Mouse (Mus musculus): Measurements from ENCODE around the gene 2410131K14Rik. TPM values are rescaled to one million over a fixed set of nuclear protein-coding genes. Genes with fewer than 3 reads are reported as not detected.

Gene 2410131K14Rik
- total RNA-seq (2021) = 1 to 10 TPM; 8.3 to 9.5 TPM
- polyA plus RNA-seq (2012; rRNA removed) = 10.7 and 17.4 TPM in 2 replicates
- long read RNA-seq, full-length matches to known transcripts = 7 of 10 reads
- long read RNA-seq, partial matches to known transcripts = 0 of 10 reads
- long read RNA-seq, other reads (novel, unspliced or antisense) = 3 of 10 reads

GRCm38 (mm10) chr5:118244606-118245443, at the start of gene 2410131K14Rik, which contains the start of gene Rnft2:
Gene 2410131K14Rik, plus strand, starts transcription at chr5:118245227.
Gene Rnft2, minus strand, starts transcription at chr5:118245116.
- Histone ChIP-seq H3K9ac (ENCODE audit: low read depth, low read length) (peak within 1 kb of the TSS; percentile 60), H3K27me3 (ENCODE audit: control insufficient read depth, insufficient read depth, low read length) (no peaks in the 10 kb centered on the region), H3K4me3 (peak within 1 kb of the TSS; percentile 95), H3K79me2 (replicated peaks; ENCODE audit: control insufficient read depth, insufficient read depth, low read length) (no peaks in the 10 kb centered on the region), H3K4me1 (ENCODE audit: control insufficient read depth, insufficient read depth, low read length) (peaks cover 4% of the 10 kb centered on the region), H3K36me3 (ENCODE audit: control insufficient read depth, insufficient read depth, low read length) (no peaks in the 10 kb centered on the region), H3K27ac (peak within 1 kb of the TSS; percentile 87)
- peak; percentile 27 for TF ChIP-seq CTCF (IDR thresholded peaks at IDR 0.05)
- TF ChIP-seq EP300 (IDR thresholded peaks at IDR 0.05; ENCODE audit: insufficient read depth, low read depth, low read length) = peak; percentile 61
- TF ChIP-seq POLR2A (IDR thresholded peaks at IDR 0.05; ENCODE audit: insufficient read depth, low read depth, low read length) = peak; percentile 80
- under 1% methylated on average over 68 of the region's 68 CpGs for WGBS
- intact Hi-C loops (cut with DNase I) = loop anchor here (5.0 kb wide), 1 partner anchor 73 kb away; no protein-coding TSS in a partner anchor
- peak; percentile 99 to 100 for DNase-seq

GRCm38 (mm10) chr5:118197421-118197820, 47.6 kb upstream of the 2410131K14Rik start:
- intact Hi-C loops (cut with DNase I) = no loop called here
- no peaks in the 10 kb centered on the region for H3K36me3 ChIP-seq (ENCODE audit: control insufficient read depth, insufficient read depth, low read length)
- no peak overlapping the region for H3K27ac ChIP-seq
- H3K4me1 ChIP-seq (ENCODE audit: control insufficient read depth, insufficient read depth, low read length) = no peaks in the 10 kb centered on the region
- H3K4me3 ChIP-seq = no peak overlapping the region
- H3K27me3 ChIP-seq (ENCODE audit: control insufficient read depth, insufficient read depth, low read length) = no peaks in the 10 kb centered on the region
- WGBS = 77% methylated on average over 13 of the region's 13 CpGs
- no peaks in the 10 kb centered on the region for H3K79me2 ChIP-seq (replicated peaks; ENCODE audit: control insufficient read depth, insufficient read depth, low read length)
- DNase-seq = no peak
- H3K9ac ChIP-seq (ENCODE audit: low read depth, low read length) = no peak overlapping the region
- no peak for TF ChIP-seq EP300 (IDR thresholded peaks at IDR 0.05; ENCODE audit: insufficient read depth, low read depth, low read length)
- TF ChIP-seq CTCF (IDR thresholded peaks at IDR 0.05) = no peak
- no peak for TF ChIP-seq POLR2A (IDR thresholded peaks at IDR 0.05; ENCODE audit: insufficient read depth, low read depth, low read length)

- Histone ChIP-seq H3K36me3 (ENCODE audit: control insufficient read depth, insufficient read depth, low read length) (no peaks in the 10 kb centered on the region), H3K27me3 (ENCODE audit: control insufficient read depth, insufficient read depth, low read length) (no peaks in the 10 kb centered on the region), H3K4me3 (no peak overlapping the region), H3K4me1 (ENCODE audit: control insufficient read depth, insufficient read depth, low read length) (no peaks in the 10 kb centered on the region), H3K27ac (no peak overlapping the region), H3K9ac (ENCODE audit: low read depth, low read length) (no peak overlapping the region), H3K79me2 (replicated peaks; ENCODE audit: control insufficient read depth, insufficient read depth, low read length) (no peaks in the 10 kb centered on the region)
- 66% methylated on average over 5 of the region's 5 CpGs for WGBS
- TF ChIP-seq CTCF (IDR thresholded peaks at IDR 0.05) (no peak), POLR2A (IDR thresholded peaks at IDR 0.05; ENCODE audit: insufficient read depth, low read depth, low read length) (no peak), EP300 (IDR thresholded peaks at IDR 0.05; ENCODE audit: insufficient read depth, low read depth, low read length) (no peak)
- intact Hi-C loops (cut with DNase I) = no loop called here
- no peak for DNase-seq
Observed at GRCm38 (mm10) chr5:118199670-118200069, 45.4 kb upstream of the 2410131K14Rik start.

- intact Hi-C loops (cut with DNase I) = no loop called here
- Histone ChIP-seq H3K27me3 (ENCODE audit: control insufficient read depth, insufficient read depth, low read length) (no peaks in the 10 kb centered on the region), H3K27ac (no peak overlapping the region), H3K79me2 (replicated peaks; ENCODE audit: control insufficient read depth, insufficient read depth, low read length) (no peaks in the 10 kb centered on the region), H3K9ac (ENCODE audit: low read depth, low read length) (no peak overlapping the region), H3K4me3 (no peak overlapping the region), H3K4me1 (ENCODE audit: control insufficient read depth, insufficient read depth, low read length) (no peaks in the 10 kb centered on the region), H3K36me3 (ENCODE audit: control insufficient read depth, insufficient read depth, low read length) (no peaks in the 10 kb centered on the region)
- no peak for DNase-seq
- no peak for TF ChIP-seq EP300 (IDR thresholded peaks at IDR 0.05; ENCODE audit: insufficient read depth, low read depth, low read length)
- no peak for TF ChIP-seq CTCF (IDR thresholded peaks at IDR 0.05)
- TF ChIP-seq POLR2A (IDR thresholded peaks at IDR 0.05; ENCODE audit: insufficient read depth, low read depth, low read length) = no peak
- 79% methylated on average over 16 of the region's 16 CpGs for WGBS
Observed at GRCm38 (mm10) chr5:118204675-118205440, 40.2 kb upstream of the 2410131K14Rik start.

- Histone ChIP-seq H3K27me3 (ENCODE audit: control insufficient read depth, insufficient read depth, low read length) (no peaks in the 10 kb centered on the region), H3K4me3 (no peak overlapping the region), H3K4me1 (ENCODE audit: control insufficient read depth, insufficient read depth, low read length) (no peaks in the 10 kb centered on the region), H3K79me2 (replicated peaks; ENCODE audit: control insufficient read depth, insufficient read depth, low read length) (no peaks in the 10 kb centered on the region), H3K36me3 (ENCODE audit: control insufficient read depth, insufficient read depth, low read length) (no peaks in the 10 kb centered on the region), H3K27ac (no peak overlapping the region), H3K9ac (ENCODE audit: low read depth, low read length) (no peak overlapping the region)
- 88% methylated on average over 8 of the region's 8 CpGs for WGBS
- no peak for TF ChIP-seq CTCF (IDR thresholded peaks at IDR 0.05)
- intact Hi-C loops (cut with DNase I) = no loop called here
- DNase-seq = no peak
Observed at GRCm38 (mm10) chr5:118205852-118206251, 39.2 kb upstream of the 2410131K14Rik start.
